Mouse (Mus musculus) fibroblast of lung, adult 2 months (primary cell): ENCODE data around the gene Med16.
A peak's percentile ranks its signal among the peaks of the same experiment; 100 is the strongest.

Source experiments
- DNase-seq: peaks from one replicate; pipeline ENCODE4 v3.0.0-alpha.2; 2011; ENCODE audit warnings: low read depth

Gene Med16

GRCm38 (mm10) chr10:79883297-79884084, 25.2 kb downstream of the Med16 start:
- DNase-seq: peak; percentile 58

- no peak for DNase-seq
Measured at GRCm38 (mm10) chr10:79881981-79882380, 26.7 kb downstream of the Med16 start.

DNA sequence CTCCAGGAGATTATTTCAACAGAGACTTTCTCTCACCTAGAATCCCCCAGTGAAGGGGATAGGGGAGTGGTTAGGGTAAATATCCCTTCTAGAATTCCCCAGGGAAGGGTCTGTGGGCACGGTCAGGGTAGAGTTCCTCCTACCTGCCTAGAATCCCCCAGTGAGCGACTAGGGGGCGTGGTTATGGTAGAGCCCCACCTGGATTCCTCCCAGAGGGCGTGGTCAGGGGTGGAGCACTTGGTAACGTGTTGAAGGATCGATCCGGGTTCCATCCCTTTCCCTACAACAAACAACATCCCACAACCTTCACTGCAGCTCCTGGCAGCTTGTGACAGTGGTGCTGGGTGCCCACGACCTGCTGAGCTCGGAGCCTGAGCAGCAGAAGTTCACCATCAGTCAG, 28.0 kb downstream of the Med16 start:
- no peak for DNase-seq

- DNase-seq: no peak
Measured at GRCm38 (mm10) chr10:79879527-79879926, 29.2 kb downstream of the Med16 start.

- no peak for DNase-seq
Measured at GRCm38 (mm10) chr10:79877757-79878156, 31.0 kb downstream of the Med16 start.

GRCm38 (mm10) chr10:79877174-79877573, 31.5 kb downstream of the Med16 start:
- no peak for DNase-seq

GRCm38 (mm10) chr10:79874290-79874862, 34.3 kb downstream of the Med16 start, which contains the start of the genes Prtn3 and Plppr3:
Prtn3 (plus strand) TSS chr10:79874476.
Plppr3 (minus strand) TSS chr10:79874634.
- DNase-seq: no peak

DNA sequence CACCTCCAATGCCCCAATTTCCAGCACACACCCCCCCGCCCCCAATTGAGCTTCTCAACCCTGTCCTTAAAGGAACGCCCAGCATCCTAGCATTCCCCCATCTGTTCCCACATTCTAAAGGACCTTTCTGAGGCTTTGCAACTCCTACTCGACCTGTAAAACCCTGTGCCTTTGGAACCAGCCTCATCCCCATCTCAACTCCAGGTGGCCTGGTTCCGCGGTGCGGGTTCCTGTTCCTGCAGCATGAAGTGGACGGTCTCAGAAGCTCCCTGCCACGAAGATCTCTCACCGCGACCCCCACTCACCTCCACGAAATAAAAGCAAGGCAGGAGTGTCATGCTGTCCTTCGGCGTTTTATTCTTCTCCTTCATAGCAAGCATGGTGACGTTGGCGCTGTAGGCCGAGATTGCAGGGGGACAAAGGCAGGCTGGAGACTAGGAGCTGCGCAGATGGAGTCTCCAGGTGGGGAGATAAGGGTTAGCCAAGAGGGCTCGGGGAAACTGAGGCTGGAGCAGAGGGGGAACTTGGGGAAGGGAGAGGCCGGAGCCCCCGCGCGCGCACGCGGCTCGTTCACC, 34.9 kb downstream of the Med16 start:
- no peak for DNase-seq

GRCm38 (mm10) chr10:79873313-79873712, 35.4 kb downstream of the Med16 start:
- DNase-seq: no peak

DNA sequence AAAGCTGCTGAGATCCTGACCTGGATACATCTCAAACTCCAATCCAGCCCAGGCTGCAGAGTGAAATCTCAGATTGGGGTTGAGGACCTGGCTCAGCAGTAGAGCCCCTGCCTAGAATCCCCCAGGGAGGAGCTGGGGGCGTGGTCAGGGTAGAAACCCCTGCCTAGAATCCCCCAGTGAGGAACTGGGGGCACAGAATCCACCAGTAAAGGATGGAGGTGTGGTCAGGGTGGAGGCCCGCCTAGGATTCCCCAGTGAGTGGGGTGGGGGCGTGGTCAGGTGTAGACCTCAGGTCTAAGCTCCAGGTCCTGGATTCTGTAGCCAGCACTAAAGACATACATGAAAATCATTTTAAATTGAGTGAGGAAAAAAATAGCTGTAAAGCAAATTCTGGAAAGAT, 35.9 kb downstream of the Med16 start:
- DNase-seq: no peak

DNA sequence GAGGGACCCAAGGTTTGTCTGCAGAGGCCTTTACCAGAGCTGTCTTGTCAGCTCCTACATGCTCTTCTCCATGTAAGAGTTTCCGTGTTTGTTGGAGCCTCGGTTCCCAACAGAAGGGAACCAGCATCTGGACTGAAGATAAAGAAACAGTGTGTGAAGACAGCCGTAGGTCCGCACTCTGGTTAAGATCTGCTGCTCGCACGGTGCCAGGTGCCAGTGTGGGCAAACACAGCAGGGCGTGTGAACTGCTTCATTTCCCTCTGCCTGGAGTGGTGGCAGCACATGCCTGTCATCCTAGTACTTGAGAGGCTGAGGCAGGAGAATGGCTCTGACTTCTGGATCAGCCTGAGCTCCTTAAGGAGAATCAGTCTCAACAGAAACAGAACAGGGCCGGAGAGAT, 36.9 kb downstream of the Med16 start:
- no peak for DNase-seq

GRCm38 (mm10) chr10:79866601-79867000, 42.1 kb downstream of the Med16 start:
- DNase-seq: no peak

GRCm38 (mm10) chr10:79865801-79866295, 42.9 kb downstream of the Med16 start:
- DNase-seq: no peak

- no peak for DNase-seq
Measured at GRCm38 (mm10) chr10:79865189-79865601, 43.5 kb downstream of the Med16 start.

DNA sequence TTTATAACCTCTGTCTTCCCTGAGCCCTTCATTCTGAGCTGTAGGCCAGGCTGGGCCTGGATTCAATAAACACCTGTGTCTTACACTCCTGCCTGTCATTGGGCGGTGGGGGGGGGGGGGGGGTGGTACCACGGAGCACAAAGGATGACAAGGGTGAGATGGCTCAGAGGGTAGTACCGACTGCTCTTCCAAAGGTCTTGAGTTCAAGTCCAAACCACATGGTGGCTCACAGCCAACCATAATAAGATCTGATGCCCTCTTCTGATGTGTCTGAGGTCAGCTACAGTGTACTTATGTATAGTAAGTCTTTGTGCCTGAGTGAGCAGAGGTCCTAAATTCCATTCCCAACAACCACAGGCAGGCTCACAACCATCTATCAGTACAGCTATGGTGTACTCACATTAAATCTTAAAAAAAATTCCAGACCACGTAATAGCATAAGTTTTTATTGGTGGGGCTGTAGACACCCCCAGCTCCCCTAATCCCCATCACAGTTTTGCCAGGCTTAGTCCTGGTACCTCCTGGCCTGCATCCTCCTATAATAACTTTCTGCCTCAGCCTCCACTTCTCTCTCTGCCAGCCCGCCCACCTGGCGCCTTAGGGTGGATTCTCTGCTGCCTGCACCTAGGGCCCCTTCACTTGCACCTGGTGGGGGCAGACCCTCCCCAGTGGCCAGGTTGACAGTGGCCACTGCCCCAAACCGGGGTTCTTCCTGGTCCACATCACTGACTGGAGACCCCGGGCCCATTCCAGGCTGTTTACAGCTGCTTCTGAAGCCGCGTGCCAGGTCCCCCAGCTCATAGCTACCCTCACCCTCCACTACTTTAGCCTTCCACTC, 44.2 kb downstream of the Med16 start:
- DNase-seq: no peak

GRCm38 (mm10) chr10:79862925-79863324, 45.8 kb downstream of the Med16 start:
- DNase-seq: no peak

GRCm38 (mm10) chr10:79862049-79862788, 46.5 kb downstream of the Med16 start:
- DNase-seq: no peak

DNA sequence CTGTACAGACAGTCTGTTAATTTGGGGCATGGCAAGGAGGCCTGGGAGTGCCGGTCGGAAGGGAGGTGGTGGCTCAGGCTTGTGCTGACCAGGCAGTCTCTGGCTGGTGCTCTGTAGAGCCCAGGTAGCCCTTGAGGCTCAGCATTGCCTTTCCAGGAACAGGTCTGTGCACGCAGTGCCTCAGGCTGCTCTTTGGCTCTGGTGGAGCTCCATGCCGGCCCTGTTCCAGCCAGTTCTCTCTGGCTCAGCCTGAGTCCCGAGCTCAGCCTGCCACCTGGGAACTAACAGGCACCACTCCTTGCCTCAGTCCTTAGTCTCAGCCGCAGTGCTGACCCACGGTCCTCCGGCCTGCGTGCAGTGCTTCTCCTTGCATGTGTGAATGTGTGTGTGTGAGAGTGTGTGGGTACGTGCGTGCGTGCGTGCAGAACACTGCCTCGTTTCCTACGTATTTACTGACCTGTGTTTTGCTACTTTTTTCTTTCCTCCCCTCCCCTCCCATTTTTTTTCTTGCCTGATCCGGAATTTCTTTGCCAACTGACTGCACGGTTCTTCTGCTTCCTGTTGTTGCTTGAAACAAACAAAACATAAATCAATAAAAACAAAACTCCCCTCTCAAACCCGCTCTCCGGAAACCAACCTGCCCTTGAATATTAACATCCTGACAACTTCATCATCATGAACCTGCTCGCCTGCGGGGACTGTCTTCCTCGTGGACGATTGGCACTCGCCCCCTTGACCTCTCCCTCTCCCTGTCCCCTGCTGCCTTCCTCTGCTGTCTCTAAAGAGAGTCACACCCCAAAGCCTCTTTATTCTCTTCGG, 47.3 kb downstream of the Med16 start:
- DNase-seq: no peak

DNA sequence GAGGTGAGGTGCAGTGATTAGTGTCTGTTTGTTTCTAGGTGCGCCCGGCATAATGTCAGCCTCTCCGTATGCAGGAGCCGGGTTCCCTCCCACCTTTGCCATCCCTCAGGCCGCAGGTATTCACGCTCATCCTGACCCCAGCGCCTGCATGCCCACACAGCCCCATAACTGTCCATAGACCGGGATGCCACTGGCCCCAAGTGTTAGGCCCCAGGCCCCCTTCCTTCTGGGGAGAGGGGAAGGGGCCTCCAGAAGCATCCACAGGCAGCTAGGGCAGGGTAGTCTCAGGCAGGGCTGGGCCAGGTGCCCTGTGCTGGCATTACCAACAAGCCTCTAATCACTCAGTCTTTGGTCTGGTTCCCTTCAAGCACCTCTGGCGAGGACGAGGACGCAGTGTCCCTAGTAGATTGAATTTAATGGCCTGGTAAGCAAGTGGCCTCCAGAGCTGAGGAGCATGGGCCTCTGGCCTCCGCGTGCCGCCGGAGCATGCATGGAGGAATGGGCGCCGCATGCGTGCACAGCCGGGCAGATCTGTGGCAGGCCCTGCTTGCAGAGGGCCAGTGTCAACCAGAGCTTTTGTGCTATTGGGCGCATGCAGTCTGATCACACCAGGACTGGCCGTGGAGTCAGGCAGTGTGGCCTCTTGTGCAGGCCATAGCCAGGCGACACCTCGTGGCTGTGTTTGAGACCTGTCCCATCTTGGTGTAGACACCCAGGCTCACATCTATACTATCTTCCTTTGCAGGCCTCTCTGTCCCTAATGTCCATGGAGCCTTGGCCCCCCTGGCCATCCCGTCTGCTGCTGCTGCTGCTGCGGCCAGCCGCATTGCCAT, 48.4 kb downstream of the Med16 start:
- DNase-seq: no peak

- no peak for DNase-seq
Measured at GRCm38 (mm10) chr10:79859116-79859515, 49.6 kb downstream of the Med16 start.
